Mouse (Mus musculus) liver, embryonic 14.5 days (tissue): ENCODE results near the gene Dnah11. TPM values are rescaled to one million over a fixed set of nuclear protein-coding genes. Genes with fewer than 3 reads are reported as not detected.

Experiments
- ATAC-seq: fragments of 200-750 bp; cut with Nextera tagmentation; 2 replicates; pipeline ENCODE4 v1.8.0; 2017; ENCODE audit warnings: moderate number of reproducible peaks, mild to moderate bottlenecking, moderate library complexity; ENCODE audit not compliant: insufficient read depth
- DNase-seq, 3 experiments: peaks; one replicate each; pipeline ENCODE4 v3.0.0-alpha.2; 2012 to 2013; ENCODE audit warnings: low read depth in 3 of 3, low spot score in 3 of 3
- H3K27ac ChIP-seq: fragments of 300-500 bp; sonication (generic); 2 replicates; pipeline ENCODE4 v1.5.1; 2014; ENCODE audit warnings: moderate library complexity, mild to moderate bottlenecking, control low read depth, inconsistent platforms
- H3K27me3 ChIP-seq: fragments of 300-500 bp; sonication (generic); 2 replicates; pipeline ENCODE4 v1.6.1; 2014; ENCODE audit warnings: mild to moderate bottlenecking, low read length, moderate library complexity; ENCODE audit not compliant: control insufficient read depth, insufficient read depth
- H3K36me3 ChIP-seq: fragments of 300-500 bp; sonication (generic); replicated peaks from 2 replicates; pipeline ENCODE4 v1.6.1; 2014; ENCODE audit warnings: low read depth; ENCODE audit not compliant: control insufficient read depth, insufficient read depth
- H3K4me1 ChIP-seq, 2 experiments: fragments of 200-500 bp in 1 of 2; fragments of 300-500 bp in 1 of 2; sonication (generic) in 1 of 2; replicated peaks; 2 replicates each; pipeline ENCODE4 v1.6.1; 2012 to 2014; ENCODE audit warnings: antibody characterized with exemption in 1 of 2, inconsistent platforms in 1 of 2, low read length in 1 of 2; ENCODE audit not compliant: control insufficient read depth in 2 of 2, insufficient read depth in 2 of 2
- H3K4me2 ChIP-seq: fragments of 300-500 bp; sonication (generic); 2 replicates; pipeline ENCODE4 v1.6.1; 2014; ENCODE audit warnings: low read depth, mild to moderate bottlenecking, control low read depth, moderate library complexity
- H3K4me3 ChIP-seq, 2 experiments: fragments of 200-500 bp in 1 of 2; fragments of 300-500 bp in 1 of 2; sonication (generic) in 1 of 2; 2 replicates each; pipeline ENCODE4 v1.5.1; 2012 to 2014; ENCODE audit warnings: low read depth in 2 of 2, low read length in 2 of 2, mild to moderate bottlenecking in 2 of 2, control low read depth in 1 of 2, inconsistent platforms in 1 of 2, moderate library complexity in 1 of 2; ENCODE audit not compliant: insufficient read depth in 1 of 2
- H3K9ac ChIP-seq: fragments of 300-500 bp; sonication (generic); replicated peaks from 2 replicates; pipeline ENCODE4 v1.6.1; 2014; ENCODE audit warnings: mild to moderate bottlenecking, control low read depth, moderate library complexity
- H3K9me3 ChIP-seq: fragments of 300-500 bp; sonication (generic); 2 replicates; pipeline ENCODE4 v1.6.1; 2016; ENCODE audit warnings: low read length, mixed read lengths; ENCODE audit not compliant: control insufficient read depth
- CTCF ChIP-seq: IDR thresholded peaks from 2 replicates; pipeline ENCODE4 v1.5.1; 2016; ENCODE audit warnings: antibody characterized with exemption, low read depth, control low read depth
- EP300 ChIP-seq: IDR thresholded peaks from 2 replicates; pipeline ENCODE4 v1.6.1; 2016; ENCODE audit warnings: antibody characterized with exemption, low read depth
- WGBS: fragments of 180-500 bp; shearing (Covaris S2); extraction: QIAGEN DNeasy Blood & Tissue Kit; methylation state at CpG from one replicate; pipeline ENCODE4 v1.1.7; 2014; ENCODE audit not compliant: insufficient replicate concordance; 5-methylcytosine and 5-hydroxymethylcytosine counted together
- polyA plus RNA-seq, 2 experiments: library from polyadenylated mRNA; depleted of rRNA in 1 of 2; stranded (reverse) in 1 of 2; unstranded in 1 of 2; fragments of >200 nt; fragmentation: Nextera tagmentation in 1 of 2; extraction: Ambion mirVana in 1 of 2; gene quantifications; 2 replicates each; pipeline versions ENCODE4 v1.2.1 to v1.2.3; 2012 to 2014

Dnah11 gene
- polyA plus RNA-seq, 2 experiments = 0.06 to 0.26 TPM

GRCm38 (mm10) chr12:118177756-118178155 lies 21.1 kb downstream of the Dnah11 start:
- DNase-seq = no peak
- Histone ChIP-seq H3K4me3 (no peak overlapping the region), H3K36me3 (no peaks in the 10 kb centered on the region), H3K4me1 (no peaks in the 10 kb centered on the region), H3K27ac (no peak overlapping the region), H3K9ac (no peak overlapping the region), H3K4me2 (no peak overlapping the region), H3K27me3 (no peaks in the 10 kb centered on the region), H3K9me3 (no peaks in the 10 kb centered on the region)
- 72% methylated on average over 5 of the region's 5 CpGs for WGBS
- no peak for TF ChIP-seq EP300
- no peak for TF ChIP-seq CTCF
- ATAC-seq = no peak

- no peak for TF ChIP-seq EP300
- TF ChIP-seq CTCF = no peak
- no peak overlapping the region for H3K9ac ChIP-seq
- no peak overlapping the region for H3K27ac ChIP-seq
- H3K27me3 ChIP-seq = no peaks in the 10 kb centered on the region
- H3K4me1 ChIP-seq = no peaks in the 10 kb centered on the region
- DNase-seq = no peak
- H3K4me3 ChIP-seq = no peak overlapping the region
- 31% methylated on average over 4 of the region's 4 CpGs for WGBS
- ATAC-seq = no peak
- no peak overlapping the region for H3K4me2 ChIP-seq
- H3K9me3 ChIP-seq = no peaks in the 10 kb centered on the region
- H3K36me3 ChIP-seq = no peaks in the 10 kb centered on the region
Observed at GRCm38 (mm10) chr12:118164785-118165184, 34.1 kb downstream of the Dnah11 start.

GRCm38 (mm10) chr12:118156986-118157385 lies 41.9 kb downstream of the Dnah11 start:
- Histone ChIP-seq H3K27ac (no peak overlapping the region), H3K4me1 (no peaks in the 10 kb centered on the region), H3K9me3 (no peaks in the 10 kb centered on the region), H3K4me3 (no peak overlapping the region), H3K27me3 (no peaks in the 10 kb centered on the region), H3K36me3 (no peaks in the 10 kb centered on the region), H3K4me2 (no peak overlapping the region), H3K9ac (no peak overlapping the region)
- ATAC-seq (no peak), DNase-seq (no peak)
- TF ChIP-seq EP300 (no peak), CTCF (no peak)
- 71% methylated on average over 5 of the region's 5 CpGs for WGBS

GRCm38 (mm10) chr12:118147521-118148033 lies 51.3 kb downstream of the Dnah11 start:
- no peaks in the 10 kb centered on the region for H3K9me3 ChIP-seq
- DNase-seq = no peak
- no peaks in the 10 kb centered on the region for H3K27me3 ChIP-seq
- no peak for ATAC-seq
- TF ChIP-seq EP300 = no peak
- TF ChIP-seq CTCF = no peak
- no peak overlapping the region for H3K27ac ChIP-seq
- no peak overlapping the region for H3K4me3 ChIP-seq
- H3K4me1 ChIP-seq = peaks cover 0 to 3% of the 10 kb centered on the region in 2 experiments; a peak in 1 of 4 replicates
- 55% methylated on average over 2 of the region's 2 CpGs for WGBS
- H3K4me2 ChIP-seq = no peak overlapping the region
- H3K36me3 ChIP-seq = no peaks in the 10 kb centered on the region
- no peak overlapping the region for H3K9ac ChIP-seq

GRCm38 (mm10) chr12:118128116-118128515 lies 70.7 kb downstream of the Dnah11 start:
- ATAC-seq (no peak), DNase-seq (no peak)
- H3K4me3 ChIP-seq = no peak overlapping the region

More at GRCm38 (mm10) chr12:118128116-118128515, 70.7 kb downstream of the Dnah11 start:
- WGBS = 20% methylated on average over 4 of the region's 4 CpGs
- H3K9ac ChIP-seq = no peak overlapping the region
- no peaks in the 10 kb centered on the region for H3K4me1 ChIP-seq
- H3K36me3 ChIP-seq = no peaks in the 10 kb centered on the region
- H3K27ac ChIP-seq = no peak overlapping the region
- TF ChIP-seq CTCF (no peak), EP300 (no peak)
- H3K27me3 ChIP-seq = no peaks in the 10 kb centered on the region
- H3K9me3 ChIP-seq = no peaks in the 10 kb centered on the region
- no peak overlapping the region for H3K4me2 ChIP-seq
